Mouse (Mus musculus): ENCODE data around the gene Fnbp1l.

The Fnbp1l gene

DNA sequence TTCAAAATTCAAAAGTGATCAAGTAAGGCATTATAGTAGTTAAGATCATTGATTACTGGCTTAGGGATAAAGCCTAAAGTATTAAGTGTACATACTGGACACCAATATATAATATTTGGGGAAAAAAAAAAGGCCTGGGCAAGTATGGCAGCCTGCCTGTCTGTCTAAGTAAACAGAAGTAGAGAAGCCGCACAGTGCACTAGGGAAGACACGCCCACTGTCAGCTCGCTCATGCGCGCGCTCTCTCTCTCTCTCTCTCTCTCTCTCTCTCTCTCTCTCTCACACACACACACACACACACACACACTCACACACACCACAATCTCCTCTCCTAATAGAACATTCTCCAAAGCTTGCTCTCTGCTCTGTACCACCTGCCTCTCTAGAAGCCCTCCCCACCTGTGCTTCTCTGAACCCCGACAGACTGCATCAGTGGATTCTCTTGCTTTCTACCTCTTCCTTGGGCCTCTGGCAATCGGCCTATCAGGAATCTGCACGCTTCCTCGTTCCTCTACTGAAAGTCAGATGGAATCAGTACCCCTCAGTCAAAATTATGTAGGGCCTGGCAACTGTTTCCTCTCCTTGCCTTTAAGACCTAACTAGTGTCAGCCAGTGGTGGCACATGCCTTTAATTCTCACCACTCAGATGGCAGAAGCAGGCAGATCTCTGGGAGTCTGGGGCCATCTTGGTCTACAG, 13.3 kb downstream of the Fnbp1l start:
- DNase-seq (ENCODE audit: low spot score in 2 of 2): no peak

DNA sequence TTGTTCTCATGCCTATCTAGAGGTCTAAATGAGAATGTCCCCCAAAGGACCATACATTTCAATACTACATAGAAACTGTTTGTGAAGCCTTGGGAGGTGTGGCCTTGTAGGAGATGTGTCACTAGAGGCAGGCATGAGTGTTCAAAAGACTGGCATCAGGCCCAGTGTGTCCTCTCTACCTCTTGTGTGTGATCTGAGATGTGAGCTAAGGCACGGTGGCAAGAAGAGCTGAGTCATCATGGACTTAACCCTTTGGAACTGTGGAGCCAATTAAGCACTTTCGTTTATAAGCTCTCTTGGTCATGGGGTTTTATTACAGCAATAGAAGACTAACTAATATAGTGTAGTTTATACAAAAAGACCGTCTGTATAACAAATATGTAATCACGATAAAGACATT, 16.3 kb downstream of the Fnbp1l start:
- DNase-seq (ENCODE audit: low spot score in 2 of 2): no peak

DNA sequence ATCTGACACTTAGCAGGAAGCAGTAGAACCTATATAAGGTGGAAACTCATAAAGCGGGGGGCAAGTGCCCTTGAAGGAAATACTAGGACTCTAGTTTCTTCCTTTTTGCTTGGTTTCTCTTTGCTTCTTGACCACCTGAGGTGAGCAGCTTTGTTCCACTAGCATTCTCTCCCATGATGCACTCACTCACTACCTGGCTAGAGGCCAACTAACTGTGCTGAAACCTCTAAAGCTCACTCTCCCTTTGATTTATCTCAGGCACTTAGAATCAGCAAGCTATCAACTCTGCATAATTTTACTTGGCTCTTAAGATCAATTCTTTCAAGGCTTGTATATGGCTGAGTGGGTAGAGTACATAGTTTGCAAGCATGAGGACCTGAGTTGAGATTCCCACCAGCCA, 17.1 kb downstream of the Fnbp1l start:
- DNase-seq (ENCODE audit: low spot score in 2 of 2): no peak

DNA sequence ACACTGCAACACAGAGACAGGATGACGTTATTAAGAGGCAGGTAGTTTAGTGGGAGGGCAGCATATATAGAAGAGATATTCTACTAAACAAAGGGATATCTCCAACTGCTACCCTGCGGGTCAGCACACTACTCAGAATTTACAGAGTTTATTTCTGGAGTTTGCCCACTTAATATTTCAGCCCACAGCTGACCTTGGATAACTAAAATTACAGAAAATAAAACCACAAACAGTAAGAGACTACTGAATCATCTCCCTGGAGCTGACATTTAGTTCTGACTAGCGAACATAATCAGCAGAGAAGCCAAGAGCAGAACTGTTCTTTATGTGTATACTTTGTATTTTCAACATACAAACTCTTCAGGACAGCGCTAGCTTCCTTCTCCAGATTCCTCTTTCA, 20.2 kb downstream of the Fnbp1l start:
- no peak for DNase-seq (ENCODE audit: low spot score in 2 of 2)

DNA sequence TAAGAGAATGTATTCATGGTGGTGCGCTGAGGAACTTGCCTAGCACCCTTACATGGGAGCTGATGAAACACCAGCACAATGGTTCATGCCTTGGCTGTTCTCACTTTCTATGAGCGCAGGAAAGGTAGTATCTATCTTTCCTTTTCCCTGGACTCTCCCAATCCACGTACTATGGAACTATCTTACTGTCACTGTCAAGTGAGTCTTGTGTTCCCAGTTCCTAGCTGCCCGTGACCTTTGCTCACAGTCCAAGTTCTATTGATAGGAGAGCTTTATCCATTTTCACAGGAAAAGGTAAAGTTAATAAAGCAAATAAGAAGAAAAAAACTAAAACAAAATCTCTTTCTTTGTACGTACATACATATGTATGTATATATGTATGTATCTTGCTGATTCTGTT, 28.7 kb downstream of the Fnbp1l start:
- DNase-seq (ENCODE audit: low spot score in 2 of 2): no peak

DNA sequence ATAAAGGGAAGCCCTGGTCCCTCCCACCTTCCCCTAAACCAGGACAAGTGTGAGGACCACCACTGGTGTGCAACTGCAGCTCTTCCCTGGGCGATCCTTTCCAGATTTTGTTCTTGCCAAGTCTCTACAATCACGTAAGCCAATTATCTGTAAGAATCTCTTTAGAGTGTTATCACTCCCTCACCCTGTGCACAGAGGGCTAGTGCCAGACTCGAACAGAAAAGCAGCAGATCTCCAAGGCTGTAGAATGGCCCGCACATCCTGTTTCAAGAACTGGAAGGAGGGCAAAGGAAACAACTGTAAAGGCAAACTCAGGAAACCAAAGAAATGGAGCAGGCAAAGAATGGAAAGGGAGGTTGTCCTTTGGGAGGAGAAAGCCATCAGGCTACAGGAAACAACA, 29.2 kb downstream of the Fnbp1l start:
- DNase-seq (ENCODE audit: low spot score in 2 of 2): no peak

DNA sequence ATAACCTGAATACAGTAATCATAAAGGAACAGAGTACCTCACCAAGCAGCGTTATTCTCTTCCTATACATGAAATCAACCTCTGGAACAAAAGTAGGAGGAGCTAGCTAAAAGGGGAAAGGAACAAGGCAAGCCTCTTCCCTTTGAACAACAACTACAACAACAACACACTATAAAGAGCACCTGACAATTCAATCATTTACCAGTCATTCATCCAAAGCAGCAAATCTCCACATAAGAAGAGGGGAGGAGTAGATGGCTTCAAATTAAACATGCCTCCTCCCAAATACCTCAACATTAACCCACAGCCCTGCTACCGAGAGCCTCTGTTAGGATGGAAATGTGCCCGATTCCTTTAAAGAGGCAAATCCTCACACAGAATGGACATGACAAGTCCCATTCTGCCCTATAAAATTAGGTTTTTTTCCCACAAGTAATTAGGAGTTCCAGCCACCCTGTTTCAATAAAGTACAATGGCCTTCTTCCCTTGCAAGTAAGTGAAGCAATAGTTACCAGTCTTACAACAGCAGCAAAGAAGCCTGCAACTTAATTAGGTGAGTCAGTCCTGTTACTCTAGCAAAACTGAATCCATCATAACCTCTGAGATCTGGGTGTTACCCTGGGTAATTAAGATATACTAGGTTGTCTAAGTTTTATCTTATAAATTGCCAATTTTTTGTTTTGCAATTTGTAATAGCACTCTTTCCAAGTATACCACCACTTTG, 32.4 kb downstream of the Fnbp1l start:
- no peak for DNase-seq (ENCODE audit: low spot score in 2 of 2)

DNA sequence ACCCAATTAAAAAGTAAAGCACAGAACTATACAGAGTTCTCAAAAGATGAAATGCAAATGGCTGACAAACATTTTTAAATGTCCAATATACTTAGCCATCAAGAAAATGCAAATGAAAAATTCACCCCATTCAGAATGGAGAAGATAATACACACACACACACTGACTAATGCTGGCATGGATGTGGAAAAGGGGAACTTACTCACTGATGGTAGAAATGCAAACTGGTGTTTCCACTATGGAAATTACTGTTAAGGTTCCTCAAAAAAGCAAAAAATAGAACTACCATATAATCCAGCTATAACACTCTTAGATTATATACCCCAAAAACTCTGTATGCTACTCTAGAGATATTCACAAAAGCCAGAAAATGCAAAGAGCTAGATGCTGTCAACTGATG, 42.2 kb downstream of the Fnbp1l start:
- DNase-seq (ENCODE audit: low spot score in 2 of 2): no peak

DNA sequence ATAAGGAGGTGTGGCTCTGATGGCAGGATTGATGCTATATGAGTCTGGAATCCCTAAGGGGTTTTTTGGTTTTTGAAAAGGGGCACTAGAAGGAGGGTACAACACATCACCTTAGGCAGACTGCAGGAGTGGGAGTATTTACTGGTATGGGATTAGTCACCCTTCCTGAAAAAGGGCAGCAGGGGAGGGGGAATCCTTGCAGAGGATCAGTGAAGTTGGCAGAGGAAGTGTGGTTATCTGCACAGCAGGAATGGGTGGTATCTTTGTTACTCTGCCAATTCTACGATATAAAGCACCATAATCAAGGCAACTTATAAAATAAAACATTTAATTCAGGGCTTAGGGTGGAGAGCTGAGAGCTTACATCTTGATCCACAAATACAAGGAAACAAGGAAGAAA, 44.6 kb downstream of the Fnbp1l start:
- no peak for DNase-seq (ENCODE audit: low spot score in 2 of 2)

DNA sequence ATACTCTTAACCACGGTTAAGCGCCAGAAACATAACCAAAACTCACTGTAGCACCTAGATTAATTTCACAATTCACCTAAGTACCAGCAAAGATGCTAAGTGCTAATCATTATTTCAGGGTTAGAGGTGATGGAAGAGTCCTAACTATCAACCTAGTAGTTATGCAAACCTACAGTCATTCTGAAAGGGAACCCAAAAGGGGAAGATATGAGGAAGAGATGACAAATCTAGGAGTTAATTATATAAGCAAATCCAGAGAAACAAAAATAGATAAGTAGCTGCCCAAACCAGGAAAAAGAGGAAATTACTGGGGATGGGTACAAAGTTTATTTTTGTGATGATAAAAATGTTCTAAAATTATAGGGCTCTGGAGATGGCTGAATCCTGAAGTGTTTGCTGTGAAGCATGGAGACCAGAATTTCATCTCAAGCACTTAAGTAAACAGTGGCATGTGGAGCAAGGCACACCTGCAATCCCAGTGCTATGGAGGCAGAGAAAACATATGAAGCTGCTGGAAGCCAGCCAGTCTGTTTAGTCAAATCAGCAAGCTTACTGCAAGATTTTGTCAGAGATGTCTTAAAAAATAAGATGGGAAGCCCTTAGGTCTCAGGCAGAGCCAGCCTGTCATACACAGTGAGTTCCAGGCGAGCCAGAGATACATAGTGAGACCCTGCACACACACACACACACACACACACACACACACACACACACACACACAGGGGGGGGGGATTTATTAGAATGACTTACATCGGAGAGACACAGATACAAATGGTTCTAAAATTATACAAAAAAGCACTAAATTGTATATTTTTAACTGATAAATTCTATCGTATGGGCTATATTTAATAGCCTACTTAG, 45.9 kb downstream of the Fnbp1l start:
- no peak for DNase-seq (ENCODE audit: low spot score in 2 of 2)

DNA sequence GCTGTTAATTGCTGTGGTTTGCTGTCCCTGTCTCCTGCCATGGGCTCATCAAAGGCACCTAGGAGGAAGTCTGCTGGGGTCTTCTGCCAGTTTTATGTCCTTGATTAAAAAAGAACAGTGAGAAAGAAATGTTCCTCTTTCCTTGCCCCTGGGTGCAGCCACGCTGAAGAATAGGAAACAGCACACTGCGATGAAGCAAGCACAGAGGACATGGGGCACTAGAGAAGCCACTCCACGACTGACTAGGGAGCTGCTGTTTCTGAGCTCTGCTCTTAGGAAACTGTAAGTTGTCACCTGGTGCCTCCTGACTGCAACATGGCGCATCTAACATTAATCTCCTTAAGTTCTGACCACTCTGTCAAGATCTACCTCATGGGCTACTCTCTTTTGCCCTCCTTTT, 53.0 kb downstream of the Fnbp1l start:
- no peak for DNase-seq (ENCODE audit: low spot score in 2 of 2)

DNA sequence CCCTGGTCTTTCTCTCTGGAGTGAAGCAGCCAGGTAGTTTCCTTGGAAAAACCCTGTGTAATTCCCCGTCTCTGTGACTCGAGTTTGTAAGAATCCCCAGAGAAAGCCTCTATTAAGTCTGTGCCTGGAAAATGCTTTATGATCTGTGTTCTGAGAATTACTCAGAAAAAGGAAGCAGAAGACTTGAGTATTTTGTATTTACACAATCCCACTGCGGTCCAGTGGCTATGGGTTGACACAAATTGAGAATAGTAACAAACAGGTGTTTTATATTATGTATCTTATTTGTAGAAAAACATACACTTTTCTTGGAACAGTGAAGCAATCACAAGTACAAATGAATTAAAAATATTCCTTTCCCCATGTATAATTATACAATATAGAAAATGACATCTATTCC, 53.4 kb downstream of the Fnbp1l start:
- no peak for DNase-seq (ENCODE audit: low spot score in 2 of 2)

DNA sequence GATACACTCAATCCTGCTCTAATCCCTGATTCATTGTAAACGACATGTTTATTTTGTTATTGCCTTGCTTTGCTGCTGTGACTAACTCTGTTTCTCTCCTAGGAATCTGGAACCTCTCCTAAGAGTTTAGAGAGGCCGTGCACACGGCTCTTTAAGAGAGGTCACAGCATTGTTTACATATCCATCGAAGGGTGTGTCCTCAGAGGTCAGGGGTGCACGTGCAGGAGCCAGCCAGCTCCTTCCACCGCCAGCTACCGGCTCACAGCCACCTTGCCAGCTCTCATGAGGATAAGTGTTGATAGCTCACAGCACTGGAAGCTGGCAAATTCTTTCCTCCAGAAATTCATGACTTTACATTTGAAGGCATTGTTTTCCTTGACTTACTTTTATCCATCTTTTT, 54.2 kb downstream of the Fnbp1l start:
- DNase-seq (ENCODE audit: low spot score in 2 of 2): no peak

DNA sequence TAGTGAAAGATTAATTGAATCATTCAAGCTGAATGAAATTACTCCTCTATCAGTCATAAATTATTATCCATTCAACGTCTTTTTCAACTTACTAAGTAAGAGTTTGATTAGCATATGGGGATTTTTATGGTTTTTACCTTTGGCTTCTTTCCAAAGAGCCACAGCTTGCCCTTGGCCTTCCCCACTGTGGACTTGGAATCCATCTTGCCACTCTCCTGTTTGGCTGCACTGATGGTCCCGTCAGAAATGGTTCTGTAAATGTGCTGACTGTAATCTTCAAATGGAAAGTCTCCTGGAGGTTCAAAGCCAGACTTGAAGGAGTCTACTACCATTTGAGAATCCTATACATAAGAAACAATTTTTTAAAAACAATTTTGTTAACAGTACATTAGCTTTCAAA, 61.7 kb downstream of the Fnbp1l start:
- DNase-seq (ENCODE audit: low spot score in 2 of 2): no peak

DNA sequence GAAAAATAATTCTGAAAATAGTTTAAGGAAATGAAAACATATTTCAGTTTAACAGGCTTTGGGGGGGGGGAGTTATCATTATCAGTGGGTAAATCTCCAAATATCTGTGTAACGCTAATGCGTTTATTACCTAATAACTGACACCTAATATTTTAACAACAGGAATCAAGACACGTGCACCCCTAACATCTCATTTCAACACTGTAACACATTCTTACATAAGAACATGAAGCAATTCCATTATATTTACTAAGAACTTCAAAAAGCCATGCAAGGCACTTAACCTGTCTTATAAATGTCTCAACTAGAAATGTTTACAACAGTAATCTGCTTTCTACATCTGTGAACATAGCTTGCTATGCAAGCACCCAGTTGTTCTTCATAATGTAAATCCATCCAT, 68.3 kb downstream of the Fnbp1l start:
- DNase-seq (ENCODE audit: low spot score in 2 of 2): no peak

DNA sequence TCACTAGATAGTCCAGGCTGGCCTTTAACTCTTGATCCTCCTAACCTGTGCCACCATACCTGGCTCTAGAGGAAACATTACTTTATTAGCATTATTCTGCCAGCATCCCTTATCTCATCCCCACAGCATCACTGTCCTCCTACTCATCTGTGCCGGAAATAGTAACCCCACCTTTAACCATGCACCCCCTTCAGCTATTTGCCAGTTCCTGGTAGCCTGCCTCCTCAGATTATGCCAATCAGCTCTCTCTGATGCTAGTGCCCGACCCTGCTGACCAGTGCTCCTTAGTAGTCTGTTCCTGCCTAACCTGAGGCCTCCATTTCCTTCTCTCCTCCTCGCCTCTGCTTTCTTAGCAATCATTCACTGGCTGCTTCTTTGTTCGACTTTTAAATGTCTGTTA, 72.0 kb downstream of the Fnbp1l start:
- no peak for DNase-seq (ENCODE audit: low spot score in 2 of 2)

DNA sequence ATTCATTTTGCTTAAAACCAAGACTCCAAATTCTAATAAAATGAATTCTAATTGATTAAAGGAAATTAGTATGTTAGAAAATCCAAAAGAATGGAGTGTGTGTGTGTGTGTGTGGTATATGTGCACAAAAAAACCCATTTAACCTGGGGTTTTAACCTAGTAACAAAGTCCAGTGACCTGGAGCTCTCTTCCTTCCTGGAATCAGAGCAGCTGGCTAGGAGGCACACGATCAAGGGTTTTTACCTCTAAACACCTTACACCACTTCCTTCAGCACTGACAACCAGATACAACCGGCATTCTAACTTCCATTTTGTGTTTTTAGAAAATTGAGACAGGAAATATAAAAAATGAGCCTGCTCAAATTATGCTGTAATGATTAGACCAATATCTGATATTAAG, 74.2 kb downstream of the Fnbp1l start:
- no peak for DNase-seq (ENCODE audit: low spot score in 2 of 2)

DNA sequence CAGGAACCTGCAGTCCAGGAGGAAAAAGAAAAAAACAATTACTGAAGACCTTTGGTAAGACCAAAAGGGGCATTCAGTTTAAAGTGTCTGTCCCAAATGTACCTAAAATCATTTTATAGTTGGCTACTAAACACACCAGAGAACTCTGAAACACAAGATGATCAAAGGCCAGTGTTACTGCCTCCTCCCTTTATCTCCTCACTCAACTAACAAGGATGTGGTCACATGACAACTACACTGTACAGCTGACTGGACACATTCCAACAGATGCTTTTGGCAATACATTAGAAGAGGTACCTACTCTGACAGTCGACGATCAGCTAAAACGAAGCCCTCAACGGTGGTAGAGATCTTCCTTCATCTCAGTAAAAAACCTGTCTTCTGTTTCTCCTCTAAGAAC, 78.6 kb downstream of the Fnbp1l start:
- DNase-seq (ENCODE audit: low spot score in 2 of 2): no peak

DNA sequence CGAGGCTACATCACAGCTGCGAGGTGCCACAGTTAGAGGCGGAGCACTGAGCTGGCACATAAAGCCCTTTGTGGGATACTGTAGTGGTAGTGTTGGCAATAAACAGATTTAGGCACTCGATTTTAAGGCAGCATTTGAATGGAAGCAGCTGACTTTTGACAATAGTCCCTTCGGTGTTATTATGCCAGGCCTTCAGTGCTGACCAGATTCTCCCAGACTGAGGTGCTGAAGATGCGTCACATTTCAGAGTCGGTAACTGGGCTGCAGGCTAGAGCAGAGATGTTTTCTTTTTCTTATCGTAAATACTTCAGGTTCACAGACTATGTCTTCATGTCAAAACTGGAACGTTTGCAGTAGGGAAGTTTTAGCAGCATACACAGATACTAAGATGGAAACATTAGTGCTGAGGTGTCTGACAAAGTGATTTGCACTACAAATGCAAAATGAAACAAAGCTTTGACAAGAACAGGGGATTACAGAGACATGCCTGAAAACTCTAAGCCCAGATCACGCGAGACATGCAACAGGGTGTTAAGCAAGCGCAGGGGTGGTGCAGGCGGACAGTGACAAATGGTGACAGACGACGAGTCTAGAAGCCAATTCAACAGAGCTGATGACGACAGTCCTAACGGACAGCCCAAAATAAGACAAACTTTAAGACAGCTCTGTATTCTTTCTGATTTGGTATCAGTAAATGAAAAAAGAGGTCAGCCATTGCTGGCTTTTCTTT, 79.4 kb downstream of the Fnbp1l start:
- DNase-seq (ENCODE audit: low spot score in 2 of 2): no peak

DNA sequence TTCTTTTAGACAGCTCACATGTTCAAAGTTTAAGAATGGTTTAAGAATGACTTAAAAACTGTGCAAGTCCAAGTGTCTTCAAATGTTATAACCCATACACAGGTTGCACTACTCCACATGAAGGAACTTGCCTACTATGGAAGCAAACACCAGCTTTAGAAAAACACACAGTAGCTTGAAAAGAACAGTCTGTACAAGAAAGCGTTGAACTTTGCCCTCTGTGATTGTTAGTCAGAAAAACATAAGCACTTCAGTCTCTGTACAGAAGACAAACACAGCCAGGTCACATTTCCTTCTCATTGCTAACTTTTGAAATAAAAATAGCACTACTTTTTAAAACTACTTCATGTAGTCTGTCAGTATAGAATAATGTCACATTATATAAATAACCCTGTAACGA, 80.7 kb downstream of the Fnbp1l start:
- no peak for DNase-seq (ENCODE audit: low spot score in 2 of 2)

DNA sequence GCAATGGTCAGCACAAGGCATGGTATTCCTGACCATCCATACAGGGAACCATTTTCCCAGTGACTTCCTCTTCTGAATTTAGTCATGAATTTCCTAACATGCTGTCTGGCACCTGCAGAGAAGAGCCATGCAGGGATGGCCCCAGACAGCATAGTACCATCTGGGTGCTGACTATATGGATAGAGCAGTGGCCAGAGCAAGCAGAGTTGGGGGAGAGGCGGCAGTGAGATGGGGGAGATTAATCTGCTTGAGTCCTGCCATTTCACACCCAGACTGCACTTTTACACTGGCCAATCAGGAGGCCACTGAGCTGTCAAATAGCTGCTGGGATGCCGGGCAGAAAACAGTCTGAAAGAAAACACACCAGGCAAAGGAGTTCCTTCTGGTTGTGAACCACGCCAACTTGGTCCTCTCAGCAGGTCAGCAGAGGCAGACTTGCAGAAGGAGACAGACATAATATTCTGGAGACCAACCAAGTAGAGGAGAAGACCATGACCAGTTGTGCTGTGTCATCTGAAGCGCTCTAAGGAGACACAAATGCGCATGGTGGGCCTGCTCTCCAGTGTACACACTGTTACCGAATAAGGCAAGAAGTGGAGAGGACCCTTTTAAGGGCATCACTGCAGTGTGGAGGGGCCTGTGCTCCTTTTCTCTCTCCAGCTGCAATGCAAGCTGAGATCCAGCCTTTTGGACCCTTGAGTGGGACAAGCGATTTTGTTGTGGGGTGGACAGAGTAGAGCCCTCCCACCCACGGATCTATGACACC, 83.4 kb downstream of the Fnbp1l start:
- DNase-seq (ENCODE audit: low spot score in 2 of 2): no peak
